Comparison of ENCODE assay signal across 14 mouse cellular contexts in the genomic region with DNA sequence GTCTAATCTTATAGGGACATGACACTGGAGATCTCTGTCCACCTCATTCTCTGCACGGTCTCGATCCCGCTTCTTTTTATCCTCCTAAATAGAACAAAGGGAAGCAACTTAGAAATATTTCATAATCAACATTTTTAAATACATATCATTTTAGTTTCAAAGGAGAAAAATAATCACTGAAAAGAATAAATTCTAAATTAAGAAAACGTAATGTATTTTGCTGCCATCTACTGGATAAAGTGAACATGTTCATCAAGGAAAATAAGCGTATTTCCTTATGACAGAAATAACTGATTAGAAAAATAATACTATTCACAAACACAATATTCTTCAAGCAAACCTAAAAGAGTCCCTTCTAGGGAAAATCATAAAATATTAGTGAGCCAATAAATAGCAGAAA. TPM values are rescaled to one million over a fixed set of nuclear protein-coding genes. Genes with fewer than 3 reads are reported as not detected.
DNase-seq lines count a peak whose midpoint lies in the region; ATAC-seq and TF ChIP-seq lines count a peak whose summit lies in the region.
"Had no signal": no experiment of that assay in that cellular context is flagged by ENCODE, and none has a peak within 500 bp of the region (broad histone marks: within the 10 kb centered on the region; RNA-seq: fewer than 3 reads in every experiment).

No protein-coding gene starts in this region.

- peaks cover 38% of the 10 kb centered on the region for H3K36me3 ChIP-seq in hindbrain, postnatal 0 days (ENCODE audit: insufficient read depth, low read length)
- H3K36me3 ChIP-seq in hindbrain, embryonic 13.5 days, result peaks cover 56% of the 10 kb centered on the region
- peaks cover 43% of the 10 kb centered on the region for H3K36me3 ChIP-seq in lung, embryonic 16.5 days (ENCODE audit: control insufficient read depth, insufficient read depth, low read length)
- H3K36me3 ChIP-seq in E14TG2a.4 (ENCODE audit: insufficient read depth, low read length), result peaks cover 68% of the 10 kb centered on the region

- TF ChIP-seq POLR2A in embryonic fibroblast, embryonic 13.5 days (IDR thresholded peaks at IDR 0.05; ENCODE audit: low read depth, low read length), result no peak

- H3K9ac ChIP-seq in hindbrain, postnatal 0 days (replicated peaks; ENCODE audit: low read length), result no peak overlapping the region
- H3K9ac ChIP-seq in hindbrain, embryonic 13.5 days, result no peak overlapping the region
- H3K9ac ChIP-seq in lung, embryonic 16.5 days (ENCODE audit: low read length), result no peak overlapping the region
- H3K9ac ChIP-seq: intestine, embryonic 15.5 days; limb, embryonic 15.5 days had no signal

- H3K4me2 ChIP-seq in hindbrain, postnatal 0 days (ENCODE audit: low read depth, low read length), result no peak overlapping the region
- H3K4me2 ChIP-seq in hindbrain, embryonic 13.5 days, result no peak overlapping the region
- H3K4me2 ChIP-seq in lung, embryonic 16.5 days (ENCODE audit: low read depth, low read length), result no peak overlapping the region
- H3K4me2 ChIP-seq: intestine, embryonic 15.5 days; limb, embryonic 15.5 days had no signal

- H3K9me3 ChIP-seq in hindbrain, postnatal 0 days (ENCODE audit: low read length), result no peaks in the 10 kb centered on the region
- H3K9me3 ChIP-seq in hindbrain, embryonic 13.5 days, result no peaks in the 10 kb centered on the region
- H3K9me3 ChIP-seq in lung, embryonic 16.5 days (ENCODE audit: control insufficient read depth, low read length), result no peaks in the 10 kb centered on the region
- no peaks in the 10 kb centered on the region for H3K9me3 ChIP-seq in E14TG2a.4 (ENCODE audit: low read length)
- H3K9me3 ChIP-seq: intestine, embryonic 15.5 days; limb, embryonic 15.5 days had no signal

- ATAC-seq in hindbrain, postnatal 0 days, result no peak
- no peak for ATAC-seq in hindbrain, embryonic 13.5 days (ENCODE audit: low FRiP score)
- no peak for ATAC-seq in lung, embryonic 16.5 days (ENCODE audit: low read depth)
- ATAC-seq: intestine, embryonic 15.5 days had no signal

- 0 out of 2 replicates have a peak, but pooled peaks cover 8% of the 10 kb centered on the region for H3K4me1 ChIP-seq in hindbrain, postnatal 0 days (ENCODE audit: insufficient read depth, low read length)
- peaks cover 28% of the 10 kb centered on the region for H3K4me1 ChIP-seq in hindbrain, embryonic 13.5 days (replicated peaks)
- peaks cover 26% of the 10 kb centered on the region for H3K4me1 ChIP-seq in lung, embryonic 16.5 days (replicated peaks; ENCODE audit: control insufficient read depth, insufficient read depth, low read length)
- H3K4me1 ChIP-seq in E14TG2a.4 (replicated peaks; ENCODE audit: low read depth, low read length), result peaks cover 23% of the 10 kb centered on the region
- no peaks in the 10 kb centered on the region; the same call in 1 of the 2 replicates for H3K4me1 ChIP-seq in embryonic fibroblast, embryonic 13.5 days (ENCODE audit: control insufficient read depth, insufficient read depth, low read length)

- H3K27me3 ChIP-seq in hindbrain, postnatal 0 days (ENCODE audit: insufficient read depth, low read length), result no peaks in the 10 kb centered on the region
- no peaks in the 10 kb centered on the region for H3K27me3 ChIP-seq in hindbrain, embryonic 13.5 days
- H3K27me3 ChIP-seq in lung, embryonic 16.5 days (ENCODE audit: control insufficient read depth, insufficient read depth, low read depth, low read length), result no peaks in the 10 kb centered on the region
- no peaks in the 10 kb centered on the region for H3K27me3 ChIP-seq in E14TG2a.4 (ENCODE audit: insufficient read depth, low read length)
- H3K27me3 ChIP-seq: intestine, embryonic 15.5 days; limb, embryonic 15.5 days had no signal

- no peak overlapping the region for H3K27ac ChIP-seq in hindbrain, postnatal 0 days
- no peak overlapping the region for H3K27ac ChIP-seq in hindbrain, embryonic 13.5 days
- peak overlapping the region; percentile 40; the same call in 1 of the 2 replicates for H3K27ac ChIP-seq in lung, embryonic 16.5 days (ENCODE audit: low read length)
- H3K27ac ChIP-seq in embryonic fibroblast, embryonic 13.5 days (ENCODE audit: insufficient read depth, low read length), result peak overlapping the region; percentile 49
- H3K27ac ChIP-seq: intestine, embryonic 15.5 days; limb, embryonic 15.5 days had no signal

- peak; percentile 50 for TF ChIP-seq CTCF in hindbrain, postnatal 0 days (IDR thresholded peaks at IDR 0.05; ENCODE audit: low read depth)
- TF ChIP-seq CTCF in E14TG2a.4 (conservative IDR thresholded peaks at IDR 0.05; ENCODE audit: low read length), result peak; percentile 36
- TF ChIP-seq CTCF in embryonic fibroblast, embryonic 13.5 days (IDR thresholded peaks at IDR 0.05; ENCODE audit: borderline replicate concordance, insufficient read depth, low read length), result no peak

- WGBS in hindbrain, postnatal 0 days, result 73% methylated on average over 5 of the region's 5 CpGs
- 91% methylated on average over 5 of the region's 5 CpGs for WGBS in hindbrain, embryonic 13.5 days
- 66% methylated on average over 5 of the region's 5 CpGs for WGBS in lung, embryonic 16.5 days

- DNase-seq in hindbrain, postnatal 0 days (ENCODE audit: low spot score), result peak; percentile 41
- DNase-seq in lung, postnatal 4 days, result no peak
- no peak for DNase-seq in cerebellum, postnatal 10 days
- DNase-seq: cerebellum, postnatal 36 days; heart, adult 11 months; heart, postnatal 4 days; kidney, postnatal 25 days had no signal

- no peak overlapping the region for H3K4me3 ChIP-seq in hindbrain, postnatal 0 days (ENCODE audit: low read length)
- no peak overlapping the region for H3K4me3 ChIP-seq in hindbrain, embryonic 13.5 days
- no peak overlapping the region for H3K4me3 ChIP-seq in lung, embryonic 16.5 days (ENCODE audit: low read length)
- no peak overlapping the region for H3K4me3 ChIP-seq in E14TG2a.4 (replicated peaks; ENCODE audit: low read length)
- H3K4me3 ChIP-seq in embryonic fibroblast, embryonic 13.5 days (ENCODE audit: insufficient read depth, low read length), result no peak overlapping the region
- H3K4me3 ChIP-seq: erythroblast, embryonic 14.5 days; intestine, embryonic 15.5 days; limb, embryonic 15.5 days had no signal

RNA-seq across cellular contexts. Expression of a gene that starts 4.0 kb away (rescaled TPM):
- total RNA-seq in hindbrain, postnatal 0 days (2014; rRNA removed), result 12.6 and 15.5 TPM in 2 replicates
- polyA plus RNA-seq in hindbrain, postnatal 0 days (2015; fragmentation: Nextera tagmentation; extraction: Ambion mirVana), result 57.8 and 65.5 TPM in 2 replicates
- 69.3 and 71.7 TPM in 2 replicates for polyA plus RNA-seq in hindbrain, embryonic 13.5 days (2015; fragmentation: Nextera tagmentation; extraction: Ambion mirVana)
- 56.0 and 70.7 TPM in 2 replicates for polyA plus RNA-seq in lung, embryonic 16.5 days (2015; fragmentation: Nextera tagmentation; extraction: Ambion mirVana)
- 44.8 and 55.2 TPM in 2 replicates for polyA plus RNA-seq in embryonic fibroblast, embryonic 13.5 days (2011; ENCODE audit: insufficient read length, low read depth, missing spikeins)

Comparison
In these comparisons a context has a peak if more than half of its experiments do, and no peak if none do; other contexts are left out.
1. H3K27ac ChIP-seq: peak in lung, embryonic 16.5 days (single experiment) and embryonic fibroblast, embryonic 13.5 days (single experiment); none in hindbrain, postnatal 0 days (single experiment) and hindbrain, embryonic 13.5 days (single experiment).